Mouse (Mus musculus) lung, postnatal 0 days (tissue): ENCODE measurements around the gene Slc25a13.

ENCODE experiments used
- CTCF ChIP-seq: IDR thresholded peaks from 2 replicates; pipeline ENCODE4 v1.5.1; 2016; ENCODE audit warnings: antibody characterized with exemption, mild to moderate bottlenecking
- EP300 ChIP-seq: IDR thresholded peaks from 2 replicates; pipeline ENCODE4 v1.6.1; 2016; ENCODE audit warnings: antibody characterized with exemption, mild to moderate bottlenecking, control low read depth

- TF ChIP-seq EP300 (no peak), CTCF (no peak)
Measured at GRCm38 (mm10) chr6:6263293-6263911, 46.4 kb upstream of the Slc25a13 start.
